Mouse (Mus musculus): ENCODE data around the gene Ifnk.

- TF ChIP-seq CTCF (IDR thresholded peaks at IDR 0.05; ENCODE audit: low read depth) (no peak), EP300 (IDR thresholded peaks at IDR 0.05; ENCODE audit: low read depth) (no peak)
Observed at GRCm38 (mm10) chr4:35150706-35151105, 1.1 kb upstream of the Ifnk start.
